Mouse (Mus musculus) stomach, embryonic 15.5 days (tissue): ENCODE measurements around the gene Ncoa7. TPM values are rescaled to one million over a fixed set of nuclear protein-coding genes. Genes with fewer than 3 reads are reported as not detected.

ENCODE experiments used
- ATAC-seq: fragments of 200-750 bp; cut with Nextera tagmentation; 2 replicates; pipeline ENCODE4 v1.8.0; 2017; ENCODE audit warnings: low read depth, moderate number of reproducible peaks, moderate TSS enrichment; ENCODE audit not compliant: insufficient read depth, low FRiP score
- H3K27ac ChIP-seq: fragments of 300-500 bp; sonication (generic); 2 replicates; pipeline ENCODE4 v1.5.1; 2015; ENCODE audit warnings: mild to moderate bottlenecking, inconsistent platforms
- H3K27me3 ChIP-seq: fragments of 300-500 bp; sonication (generic); replicated peaks from 2 replicates; pipeline ENCODE4 v1.6.1; 2015; ENCODE audit warnings: inconsistent platforms
- H3K36me3 ChIP-seq: fragments of 300-500 bp; sonication (generic); 2 replicates; pipeline ENCODE4 v1.6.1; 2015; ENCODE audit warnings: inconsistent platforms
- H3K4me1 ChIP-seq: fragments of 300-500 bp; sonication (generic); 2 replicates; pipeline ENCODE4 v1.6.1; 2015; ENCODE audit warnings: inconsistent platforms
- H3K4me2 ChIP-seq: fragments of 300-500 bp; sonication (generic); 2 replicates; pipeline ENCODE4 v1.6.1; 2015; ENCODE audit warnings: mild to moderate bottlenecking, inconsistent platforms
- H3K4me3 ChIP-seq: fragments of 300-500 bp; sonication (generic); replicated peaks from 2 replicates; pipeline ENCODE4 v1.5.1; 2015; ENCODE audit warnings: inconsistent platforms
- H3K9ac ChIP-seq: fragments of 300-500 bp; sonication (generic); 2 replicates; pipeline ENCODE4 v1.6.1; 2015; ENCODE audit warnings: inconsistent platforms
- H3K9me3 ChIP-seq: fragments of 300-500 bp; sonication (generic); 2 replicates; pipeline ENCODE4 v1.6.1; 2016; ENCODE audit warnings: inconsistent platforms
- WGBS: fragments of 180-500 bp; shearing (Covaris S2); methylation state at CpG from one replicate; pipeline ENCODE4 v1.1.7; 2015; 5-methylcytosine and 5-hydroxymethylcytosine counted together
- polyA plus RNA-seq: library from polyadenylated mRNA; unstranded; fragments of >200 nt; fragmentation: Nextera tagmentation; extraction: Ambion mirVana; gene quantifications from 2 replicates; pipeline ENCODE4 v1.2.1, GENCODE M21; 2015

Gene Ncoa7
- polyA plus RNA-seq, 1 experiment from 2014 or later = 11.6 TPM

- no peaks in the 10 kb centered on the region for H3K27me3 ChIP-seq
- 53% methylated on average over 3 of the region's 3 CpGs for WGBS
- ATAC-seq = no peak
Measured at GRCm38 (mm10) chr10:30778240-30778639, 24.9 kb downstream of the Ncoa7 start.

DNA sequence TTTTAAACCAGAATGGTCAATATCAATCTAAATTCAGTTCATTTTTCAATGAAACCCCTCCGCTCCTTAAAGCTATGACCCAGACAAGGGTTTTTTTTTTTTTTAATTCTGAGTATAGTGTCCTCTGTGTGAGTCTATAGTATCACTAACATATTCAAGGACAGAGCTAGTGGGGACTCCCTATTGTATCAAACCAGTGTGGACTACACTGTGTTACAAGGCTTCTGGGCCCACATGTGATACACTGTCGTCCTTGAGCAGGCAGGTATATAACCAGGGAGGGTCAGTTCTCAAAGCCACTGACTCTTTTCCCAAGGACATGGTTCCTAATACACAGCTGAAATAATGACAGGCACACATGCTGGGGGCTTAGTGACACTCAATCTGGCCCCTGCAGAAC, 27.1 kb downstream of the Ncoa7 start:
- H3K9ac ChIP-seq = no peak overlapping the region
- no peak overlapping the region for H3K4me2 ChIP-seq
- H3K27me3 ChIP-seq = no peaks in the 10 kb centered on the region
- H3K36me3 ChIP-seq = no peaks in the 10 kb centered on the region
- H3K9me3 ChIP-seq = no peaks in the 10 kb centered on the region
- H3K4me1 ChIP-seq = no peaks in the 10 kb centered on the region
- H3K27ac ChIP-seq = no peak overlapping the region
- no peak for ATAC-seq
- WGBS = 56% methylated on average over 2 of the region's 2 CpGs
- H3K4me3 ChIP-seq = no peak overlapping the region

More at GRCm38 (mm10) chr10:30778240-30778639, 24.9 kb downstream of the Ncoa7 start:
- Histone ChIP-seq H3K4me2 (no peak overlapping the region), H3K9me3 (no peaks in the 10 kb centered on the region), H3K4me3 (no peak overlapping the region), H3K36me3 (no peaks in the 10 kb centered on the region), H3K9ac (no peak overlapping the region), H3K27ac (no peak overlapping the region), H3K4me1 (no peaks in the 10 kb centered on the region)

DNA sequence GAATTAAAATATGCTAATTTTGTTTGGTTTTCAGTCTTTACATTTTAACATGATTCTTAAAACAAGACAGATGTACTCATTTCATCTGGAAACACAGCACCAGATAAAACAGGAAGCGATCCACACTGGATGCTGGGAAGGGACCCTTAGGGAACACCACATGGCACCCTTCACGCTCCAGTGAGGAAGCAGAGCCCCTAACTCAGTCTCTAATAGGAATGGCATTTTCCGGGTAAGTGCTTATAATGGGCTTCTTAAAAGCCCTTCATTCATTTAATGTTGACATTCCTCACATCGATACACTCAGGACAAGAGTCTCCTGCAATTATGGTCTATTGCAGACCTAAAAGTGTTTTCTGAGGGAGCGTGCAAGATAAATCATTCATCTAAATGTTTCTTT, 27.6 kb downstream of the Ncoa7 start:
- Histone ChIP-seq H3K4me3 (no peak overlapping the region), H3K36me3 (no peaks in the 10 kb centered on the region), H3K27ac (no peak overlapping the region), H3K9me3 (no peaks in the 10 kb centered on the region), H3K9ac (no peak overlapping the region), H3K27me3 (no peaks in the 10 kb centered on the region), H3K4me1 (no peaks in the 10 kb centered on the region), H3K4me2 (no peak overlapping the region)
- WGBS = 35% methylated on average over 5 of the region's 5 CpGs
- ATAC-seq = no peak

GRCm38 (mm10) chr10:30774396-30774795, 28.7 kb downstream of the Ncoa7 start:
- no peak for ATAC-seq
- H3K9ac ChIP-seq = no peak overlapping the region
- no peaks in the 10 kb centered on the region for H3K4me1 ChIP-seq
- H3K36me3 ChIP-seq = no peaks in the 10 kb centered on the region
- H3K9me3 ChIP-seq = no peaks in the 10 kb centered on the region
- 74% methylated on average over 2 of the region's 2 CpGs for WGBS
- H3K27ac ChIP-seq = no peak overlapping the region
- H3K27me3 ChIP-seq = no peaks in the 10 kb centered on the region
- H3K4me3 ChIP-seq = no peak overlapping the region
- H3K4me2 ChIP-seq = no peak overlapping the region

GRCm38 (mm10) chr10:30773181-30773580, 29.9 kb downstream of the Ncoa7 start:
- Histone ChIP-seq H3K36me3 (no peaks in the 10 kb centered on the region), H3K9ac (no peak overlapping the region), H3K27me3 (no peaks in the 10 kb centered on the region), H3K4me1 (no peaks in the 10 kb centered on the region), H3K9me3 (no peaks in the 10 kb centered on the region), H3K27ac (no peak overlapping the region), H3K4me2 (no peak overlapping the region), H3K4me3 (no peak overlapping the region)
- 71% methylated on average over 5 of the region's 5 CpGs for WGBS
- ATAC-seq = no peak

DNA sequence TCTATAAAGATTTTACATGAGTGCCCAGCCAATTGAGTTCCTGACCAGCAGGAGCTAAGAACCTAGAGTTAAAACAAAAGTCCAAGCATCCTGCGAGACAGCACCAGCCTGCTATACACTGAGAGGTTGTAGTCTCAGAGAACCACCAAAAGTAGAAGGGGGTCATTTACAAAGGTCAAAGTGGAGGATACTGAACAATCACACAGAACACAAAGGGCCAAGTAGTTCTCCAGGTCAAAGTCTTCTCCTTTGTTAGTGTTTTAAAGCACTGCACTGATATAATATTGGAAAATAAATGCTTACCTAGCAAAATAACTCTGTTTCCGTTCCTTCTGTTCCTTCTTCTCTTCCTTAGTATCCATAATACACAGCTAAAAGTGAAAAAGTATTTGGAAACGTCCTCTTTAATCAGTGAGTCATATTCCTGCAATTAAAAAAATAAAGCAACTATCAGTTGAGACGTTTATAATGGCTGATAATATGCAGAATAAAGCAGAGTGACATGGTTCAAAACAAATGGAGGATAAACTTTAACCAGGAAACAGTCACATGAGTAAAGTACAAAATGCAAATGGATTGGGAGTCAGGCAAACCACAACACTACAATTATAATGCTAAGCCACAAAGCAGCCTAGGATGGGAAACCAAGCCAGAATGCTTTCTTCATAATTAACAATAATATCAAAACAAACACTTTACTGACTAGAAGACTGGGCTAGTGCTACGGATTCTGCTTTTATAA, 31.5 kb downstream of the Ncoa7 start:
- no peak for ATAC-seq
- Histone ChIP-seq H3K27ac (no peak overlapping the region), H3K9ac (no peak overlapping the region), H3K9me3 (no peaks in the 10 kb centered on the region), H3K4me3 (no peak overlapping the region), H3K27me3 (no peaks in the 10 kb centered on the region), H3K4me2 (no peak overlapping the region), H3K4me1 (no peaks in the 10 kb centered on the region), H3K36me3 (no peaks in the 10 kb centered on the region)
- 70% methylated on average over 5 of the region's 5 CpGs for WGBS

GRCm38 (mm10) chr10:30768820-30769219, 34.3 kb downstream of the Ncoa7 start:
- H3K27me3 ChIP-seq = no peaks in the 10 kb centered on the region
- 86% methylated on average over 1 of the region's 1 CpGs for WGBS
- H3K9me3 ChIP-seq = no peaks in the 10 kb centered on the region
- no peak overlapping the region for H3K9ac ChIP-seq
- no peak overlapping the region for H3K4me2 ChIP-seq
- no peaks in the 10 kb centered on the region for H3K36me3 ChIP-seq
- ATAC-seq = no peak
- no peak overlapping the region for H3K4me3 ChIP-seq
- no peaks in the 10 kb centered on the region for H3K4me1 ChIP-seq
- H3K27ac ChIP-seq = no peak overlapping the region

DNA sequence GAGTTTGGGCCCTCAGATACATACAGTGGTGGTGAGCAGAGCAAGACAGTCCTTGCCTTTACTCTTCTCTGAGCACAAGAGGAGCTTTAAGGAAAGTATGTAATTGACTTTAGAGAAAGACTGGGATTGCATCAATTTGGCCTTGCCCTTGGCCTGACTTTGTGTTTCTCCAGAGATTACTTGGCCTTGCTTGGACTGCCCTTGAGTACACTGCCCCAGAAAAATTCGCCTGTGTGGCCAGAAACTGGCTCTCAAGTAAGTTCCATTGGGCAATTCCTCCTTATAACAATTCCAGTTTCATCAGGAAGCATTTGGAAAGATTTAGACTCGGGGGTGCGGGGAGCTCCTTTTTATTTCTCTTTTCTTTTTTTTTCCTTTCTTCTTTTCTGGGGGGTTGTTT, 34.9 kb downstream of the Ncoa7 start:
- H3K9ac ChIP-seq = no peak overlapping the region
- no peaks in the 10 kb centered on the region for H3K36me3 ChIP-seq
- ATAC-seq = no peak
- H3K27ac ChIP-seq = no peak overlapping the region
- no peak overlapping the region for H3K4me3 ChIP-seq
- H3K4me2 ChIP-seq = no peak overlapping the region
- no peaks in the 10 kb centered on the region for H3K9me3 ChIP-seq
- no peaks in the 10 kb centered on the region for H3K27me3 ChIP-seq
- no peaks in the 10 kb centered on the region for H3K4me1 ChIP-seq
- 87% methylated on average over 3 of the region's 3 CpGs for whole genome bisulfite sequencing

DNA sequence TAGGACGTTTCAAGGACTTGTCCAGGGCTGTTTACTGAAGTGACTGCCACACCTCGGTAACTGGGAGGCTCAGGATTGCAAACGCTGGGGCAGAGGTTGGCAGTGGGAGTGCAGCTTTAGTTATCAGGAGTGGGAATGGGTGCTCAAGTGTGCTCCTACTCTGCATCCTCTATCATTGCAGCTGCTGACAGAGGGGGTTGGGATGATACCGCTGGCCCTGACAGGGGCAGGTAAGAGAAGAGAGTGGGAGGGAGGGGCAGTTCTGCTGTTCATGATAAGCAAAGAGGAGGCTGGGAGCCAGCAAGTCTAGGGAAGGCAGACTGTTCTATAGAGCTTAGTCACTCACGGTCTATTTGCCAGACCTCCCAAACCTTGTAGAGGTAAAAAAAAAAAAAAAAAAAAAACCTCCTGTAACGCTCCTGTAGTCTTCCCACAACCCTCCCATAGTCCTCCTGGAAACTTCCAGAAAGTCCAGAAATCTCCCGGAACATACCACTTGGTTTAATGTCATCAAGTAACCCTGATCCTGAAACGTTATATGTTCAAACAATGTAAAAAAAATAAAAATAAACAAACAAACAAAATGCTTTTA, 39.9 kb downstream of the Ncoa7 start:
- Histone ChIP-seq H3K36me3 (no peaks in the 10 kb centered on the region), H3K9me3 (no peaks in the 10 kb centered on the region), H3K27ac (no peak overlapping the region), H3K27me3 (no peaks in the 10 kb centered on the region), H3K4me1 (no peaks in the 10 kb centered on the region; the same call in 1 of the 2 replicates), H3K9ac (no peak overlapping the region), H3K4me2 (no peak overlapping the region), H3K4me3 (no peak overlapping the region)
- WGBS = 65% methylated on average over 8 of the region's 8 CpGs
- ATAC-seq = peak; percentile 98

DNA sequence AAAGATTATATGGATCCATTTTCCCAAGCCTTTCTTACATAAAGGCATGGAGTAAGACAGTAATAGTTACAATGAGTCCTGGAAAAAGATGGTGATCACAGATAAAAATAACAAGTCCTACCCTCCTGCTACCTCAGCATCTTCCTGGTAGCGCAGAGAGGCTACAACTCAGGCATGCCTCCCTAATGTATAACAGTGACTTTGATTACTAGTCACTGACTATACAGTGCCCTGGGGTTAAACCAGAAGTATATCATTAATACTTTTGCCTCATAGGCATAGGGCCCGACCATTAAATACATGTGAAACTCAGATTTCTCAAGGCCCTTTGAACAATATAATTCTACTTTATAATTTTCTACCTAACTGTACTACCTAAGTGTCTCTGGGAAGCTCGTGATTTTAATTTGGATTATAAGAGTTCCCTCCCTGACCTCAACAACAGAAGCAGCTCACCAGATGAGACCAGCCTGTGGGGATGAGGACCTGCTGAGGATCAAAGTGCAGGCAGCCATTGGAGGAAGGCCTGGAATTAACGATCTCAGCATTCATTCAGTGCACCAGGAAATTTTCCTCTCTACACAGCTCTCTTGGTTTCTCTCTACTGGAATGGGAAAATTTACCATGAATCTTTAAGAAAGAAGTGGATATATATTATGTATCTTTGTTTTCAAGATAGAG, 40.7 kb downstream of the Ncoa7 start:
- no peak overlapping the region for H3K27ac ChIP-seq
- ATAC-seq = no peak
- H3K36me3 ChIP-seq = no peaks in the 10 kb centered on the region
- 81% methylated on average over 4 of the region's 4 CpGs for WGBS
- H3K27me3 ChIP-seq = no peaks in the 10 kb centered on the region
- no peaks in the 10 kb centered on the region; the same call in 1 of the 2 replicates for H3K4me1 ChIP-seq
- no peak overlapping the region for H3K9ac ChIP-seq
- H3K4me3 ChIP-seq = no peak overlapping the region
- H3K4me2 ChIP-seq = no peak overlapping the region
- no peaks in the 10 kb centered on the region for H3K9me3 ChIP-seq

DNA sequence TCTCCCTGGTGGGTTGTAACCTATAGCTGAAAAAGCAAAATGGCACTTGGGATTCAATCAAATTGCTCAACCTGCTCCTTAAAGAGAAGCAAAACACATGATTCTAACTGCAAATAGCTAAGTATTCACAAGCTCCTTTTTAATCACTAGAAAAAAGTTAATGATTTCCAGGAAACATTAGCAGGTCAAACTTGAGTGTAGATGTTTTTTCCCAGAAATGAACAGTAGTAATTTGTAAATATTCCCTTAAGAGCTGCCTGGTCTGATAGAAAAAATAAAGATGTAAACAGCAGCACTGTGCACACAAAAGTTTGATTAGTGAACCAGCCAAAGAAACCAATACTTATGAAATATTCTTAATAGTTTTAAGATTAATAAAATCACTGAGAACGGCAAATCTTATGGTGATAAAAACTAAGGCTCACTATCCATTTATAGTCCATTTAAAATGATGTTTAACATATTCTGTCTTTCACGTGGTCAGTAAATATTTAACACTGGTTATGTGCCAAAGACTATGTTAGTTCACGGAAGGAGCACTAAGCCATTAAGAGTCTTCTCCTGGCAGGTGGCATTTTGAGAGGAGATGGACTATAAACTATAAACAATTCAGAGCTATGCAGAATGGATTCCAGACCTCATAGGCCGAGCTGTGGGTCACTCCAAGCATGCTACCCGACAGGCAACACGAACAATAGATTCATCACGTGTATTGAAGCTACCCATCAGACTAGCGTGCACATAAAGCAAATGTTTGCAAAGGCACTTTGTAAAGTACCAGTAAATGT, 43.6 kb downstream of the Ncoa7 start:
- Histone ChIP-seq H3K36me3 (no peaks in the 10 kb centered on the region), H3K27me3 (no peaks in the 10 kb centered on the region), H3K9ac (no peak overlapping the region), H3K4me3 (no peak overlapping the region), H3K9me3 (no peaks in the 10 kb centered on the region), H3K4me2 (no peak overlapping the region), H3K4me1 (no peaks in the 10 kb centered on the region; the same call in 1 of the 2 replicates), H3K27ac (peak overlapping the region; percentile 4; the same call in 1 of the 2 replicates)
- ATAC-seq = no peak
- WGBS = 29% methylated on average over 8 of the region's 8 CpGs

- Histone ChIP-seq H3K4me3 (no peak overlapping the region), H3K9me3 (no peaks in the 10 kb centered on the region), H3K4me2 (no peak overlapping the region), H3K27me3 (no peaks in the 10 kb centered on the region), H3K36me3 (no peaks in the 10 kb centered on the region), H3K9ac (no peak overlapping the region), H3K4me1 (no peaks in the 10 kb centered on the region; the same call in 1 of the 2 replicates), H3K27ac (no peak overlapping the region)
- no peak for ATAC-seq
Measured at GRCm38 (mm10) chr10:30756064-30756463, 47.1 kb downstream of the Ncoa7 start.
